Mouse (Mus musculus): Measurements from ENCODE around the gene Pfkfb3. TPM values are rescaled to one million over a fixed set of nuclear protein-coding genes. Genes with fewer than 3 reads are reported as not detected.
"Not testable (repeated sequence)": the region's sequence is repeated elsewhere in the genome, so short reads cannot be mapped to it uniquely, and the experiment has no call there.

Gene Pfkfb3
- polyA plus RNA-seq, 1 experiment from 2014 or later = 12.2 TPM

- H3K4me1 ChIP-seq (ENCODE audit: control insufficient read depth, insufficient read depth, low read length) = no peaks in the 10 kb centered on the region
- H3K4me3 ChIP-seq (ENCODE audit: low read depth, low read length) = no peak overlapping the region
- ATAC-seq (replicated peaks; ENCODE audit: insufficient number of reproducible peaks, low FRiP score, low TSS enrichment, low read depth) = no peak
- no peak overlapping the region for H3K27ac ChIP-seq (replicated peaks; ENCODE audit: low read depth, low read length)
- 66% methylated on average over 2 of the region's 2 CpGs for WGBS
- H3K9ac ChIP-seq (replicated peaks; ENCODE audit: low read length) = no peak overlapping the region
- H3K27me3 ChIP-seq (ENCODE audit: control insufficient read depth, insufficient read depth, low read length) = peaks cover 8% of the 10 kb centered on the region
- H3K4me2 ChIP-seq (ENCODE audit: low read depth, low read length) = no peak overlapping the region
- no peaks in the 10 kb centered on the region for H3K36me3 ChIP-seq (replicated peaks; ENCODE audit: control insufficient read depth, insufficient read depth, low read depth, low read length)
- DNase-seq (ENCODE audit: low spot score) = no peak
- no peaks in the 10 kb centered on the region for H3K9me3 ChIP-seq (replicated peaks; ENCODE audit: control insufficient read depth, low read length)
Observed at GRCm38 (mm10) chr2:11547609-11548008, 6.3 kb downstream of the Pfkfb3 start.

GRCm38 (mm10) chr2:11546091-11546490 is 7.8 kb downstream of the Pfkfb3 start:
- H3K27me3 ChIP-seq (ENCODE audit: control insufficient read depth, insufficient read depth, low read length) = no peaks in the 10 kb centered on the region
- H3K9ac ChIP-seq (replicated peaks; ENCODE audit: low read length) = no peak overlapping the region
- WGBS = 76% methylated on average over 8 of the region's 8 CpGs
- H3K27ac ChIP-seq (replicated peaks; ENCODE audit: low read depth, low read length) = no peak overlapping the region
- ATAC-seq (replicated peaks; ENCODE audit: insufficient number of reproducible peaks, low FRiP score, low TSS enrichment, low read depth) (no peak), DNase-seq (ENCODE audit: low spot score) (no peak)
- H3K4me1 ChIP-seq (ENCODE audit: control insufficient read depth, insufficient read depth, low read length) = no peaks in the 10 kb centered on the region
- H3K36me3 ChIP-seq (replicated peaks; ENCODE audit: control insufficient read depth, insufficient read depth, low read depth, low read length) = no peaks in the 10 kb centered on the region
- H3K9me3 ChIP-seq (replicated peaks; ENCODE audit: control insufficient read depth, low read length) = no peaks in the 10 kb centered on the region
- H3K4me3 ChIP-seq (ENCODE audit: low read depth, low read length) = no peak overlapping the region
- no peak overlapping the region for H3K4me2 ChIP-seq (ENCODE audit: low read depth, low read length)

- Histone ChIP-seq H3K9ac (replicated peaks; ENCODE audit: low read length) (no peak overlapping the region), H3K4me2 (ENCODE audit: low read depth, low read length) (no peak overlapping the region), H3K9me3 (replicated peaks; ENCODE audit: control insufficient read depth, low read length) (no peaks in the 10 kb centered on the region), H3K36me3 (replicated peaks; ENCODE audit: control insufficient read depth, insufficient read depth, low read depth, low read length) (no peaks in the 10 kb centered on the region), H3K4me3 (ENCODE audit: low read depth, low read length) (no peak overlapping the region), H3K27ac (replicated peaks; ENCODE audit: low read depth, low read length) (no peak overlapping the region), H3K4me1 (ENCODE audit: control insufficient read depth, insufficient read depth, low read length) (no peaks in the 10 kb centered on the region), H3K27me3 (ENCODE audit: control insufficient read depth, insufficient read depth, low read length) (no peaks in the 10 kb centered on the region)
- WGBS = 35% methylated on average over 1 of the region's 1 CpGs
- no peak for ATAC-seq (replicated peaks; ENCODE audit: insufficient number of reproducible peaks, low FRiP score, low TSS enrichment, low read depth)
- DNase-seq (ENCODE audit: low spot score) = no peak
Observed at GRCm38 (mm10) chr2:11545380-11545779, 8.5 kb downstream of the Pfkfb3 start.

GRCm38 (mm10) chr2:11544342-11544741 is 9.5 kb downstream of the Pfkfb3 start:
- H3K9ac ChIP-seq (replicated peaks; ENCODE audit: low read length) = no peak overlapping the region
- no peaks in the 10 kb centered on the region for H3K4me1 ChIP-seq (ENCODE audit: control insufficient read depth, insufficient read depth, low read length)
- WGBS = 71% methylated on average over 5 of the region's 5 CpGs
- no peak overlapping the region for H3K4me2 ChIP-seq (ENCODE audit: low read depth, low read length)
- ATAC-seq (replicated peaks; ENCODE audit: insufficient number of reproducible peaks, low FRiP score, low TSS enrichment, low read depth) (no peak), DNase-seq (ENCODE audit: low spot score) (no peak)
- no peak overlapping the region for H3K4me3 ChIP-seq (ENCODE audit: low read depth, low read length)
- no peaks in the 10 kb centered on the region for H3K9me3 ChIP-seq (replicated peaks; ENCODE audit: control insufficient read depth, low read length)
- H3K27ac ChIP-seq (replicated peaks; ENCODE audit: low read depth, low read length) = no peak overlapping the region
- no peaks in the 10 kb centered on the region for H3K27me3 ChIP-seq (ENCODE audit: control insufficient read depth, insufficient read depth, low read length)
- H3K36me3 ChIP-seq (replicated peaks; ENCODE audit: control insufficient read depth, insufficient read depth, low read depth, low read length) = no peaks in the 10 kb centered on the region

GRCm38 (mm10) chr2:11543158-11543557 is 10.7 kb downstream of the Pfkfb3 start:
- no peak for DNase-seq (ENCODE audit: low spot score)
- Histone ChIP-seq H3K27me3 (ENCODE audit: control insufficient read depth, insufficient read depth, low read length) (no peaks in the 10 kb centered on the region), H3K4me1 (ENCODE audit: control insufficient read depth, insufficient read depth, low read length) (no peaks in the 10 kb centered on the region), H3K9ac (replicated peaks; ENCODE audit: low read length) (no peak overlapping the region), H3K9me3 (replicated peaks; ENCODE audit: control insufficient read depth, low read length) (no peaks in the 10 kb centered on the region), H3K4me2 (ENCODE audit: low read depth, low read length) (no peak overlapping the region), H3K4me3 (ENCODE audit: low read depth, low read length) (no peak overlapping the region), H3K36me3 (replicated peaks; ENCODE audit: control insufficient read depth, insufficient read depth, low read depth, low read length) (no peaks in the 10 kb centered on the region), H3K27ac (replicated peaks; ENCODE audit: low read depth, low read length) (no peak overlapping the region)
- ATAC-seq (replicated peaks; ENCODE audit: insufficient number of reproducible peaks, low FRiP score, low TSS enrichment, low read depth) = no peak
- WGBS = 76% methylated on average over 7 of the region's 7 CpGs

- peak; percentile 49; the same call in 1 of the 2 replicates for ATAC-seq (replicated peaks; ENCODE audit: insufficient number of reproducible peaks, low FRiP score, low TSS enrichment, low read depth)
- 80% methylated on average over 1 of the region's 1 CpGs for WGBS
Observed at GRCm38 (mm10) chr2:11542640-11543039, 11.2 kb downstream of the Pfkfb3 start.

GRCm38 (mm10) chr2:11542121-11542520 is 11.8 kb downstream of the Pfkfb3 start:
- 97% methylated on average over 1 of the region's 1 CpGs for WGBS
- DNase-seq (ENCODE audit: low spot score) (no peak), ATAC-seq (replicated peaks; ENCODE audit: insufficient number of reproducible peaks, low FRiP score, low TSS enrichment, low read depth) (no peak)

More at GRCm38 (mm10) chr2:11542640-11543039, 11.2 kb downstream of the Pfkfb3 start:
- Histone ChIP-seq H3K9me3 (replicated peaks; ENCODE audit: control insufficient read depth, low read length) (no peaks in the 10 kb centered on the region), H3K9ac (replicated peaks; ENCODE audit: low read length) (no peak overlapping the region), H3K27me3 (ENCODE audit: control insufficient read depth, insufficient read depth, low read length) (no peaks in the 10 kb centered on the region), H3K4me1 (ENCODE audit: control insufficient read depth, insufficient read depth, low read length) (no peaks in the 10 kb centered on the region), H3K4me2 (ENCODE audit: low read depth, low read length) (no peak overlapping the region), H3K4me3 (ENCODE audit: low read depth, low read length) (no peak overlapping the region), H3K27ac (replicated peaks; ENCODE audit: low read depth, low read length) (no peak overlapping the region), H3K36me3 (replicated peaks; ENCODE audit: control insufficient read depth, insufficient read depth, low read depth, low read length) (no peaks in the 10 kb centered on the region)
- peak; percentile 56 for DNase-seq (ENCODE audit: low spot score)

GRCm38 (mm10) chr2:11541528-11541927 is 12.3 kb downstream of the Pfkfb3 start:
- H3K9me3 ChIP-seq (replicated peaks; ENCODE audit: control insufficient read depth, low read length); H3K27ac ChIP-seq (replicated peaks; ENCODE audit: low read depth, low read length); H3K4me3 ChIP-seq (ENCODE audit: low read depth, low read length); H3K36me3 ChIP-seq (replicated peaks; ENCODE audit: control insufficient read depth, insufficient read depth, low read depth, low read length); H3K4me1 ChIP-seq (ENCODE audit: control insufficient read depth, insufficient read depth, low read length); H3K9ac ChIP-seq (replicated peaks; ENCODE audit: low read length); H3K4me2 ChIP-seq (ENCODE audit: low read depth, low read length); ATAC-seq (replicated peaks; ENCODE audit: insufficient number of reproducible peaks, low FRiP score, low TSS enrichment, low read depth); H3K27me3 ChIP-seq (ENCODE audit: control insufficient read depth, insufficient read depth, low read length); DNase-seq (ENCODE audit: low spot score): not testable (repeated sequence)
- 90% methylated on average over 1 of the region's 1 CpGs for WGBS

More at GRCm38 (mm10) chr2:11542121-11542520, 11.8 kb downstream of the Pfkfb3 start:
- no peaks in the 10 kb centered on the region for H3K36me3 ChIP-seq (replicated peaks; ENCODE audit: control insufficient read depth, insufficient read depth, low read depth, low read length)
- no peak overlapping the region for H3K4me3 ChIP-seq (ENCODE audit: low read depth, low read length)
- no peak overlapping the region for H3K9ac ChIP-seq (replicated peaks; ENCODE audit: low read length)
- H3K4me1 ChIP-seq (ENCODE audit: control insufficient read depth, insufficient read depth, low read length) = no peaks in the 10 kb centered on the region
- no peaks in the 10 kb centered on the region for H3K27me3 ChIP-seq (ENCODE audit: control insufficient read depth, insufficient read depth, low read length)
- H3K9me3 ChIP-seq (replicated peaks; ENCODE audit: control insufficient read depth, low read length) = no peaks in the 10 kb centered on the region
- no peak overlapping the region for H3K27ac ChIP-seq (replicated peaks; ENCODE audit: low read depth, low read length)
- H3K4me2 ChIP-seq (ENCODE audit: low read depth, low read length) = no peak overlapping the region
